Mouse (Mus musculus): Measurements from ENCODE around the gene Tshz2.

Gene Tshz2

GRCm38 (mm10) chr2:170078442-170079017 lies 445.7 kb downstream of the Tshz2 start:
- in situ Hi-C loops (cut with MboI; ENCODE audit: low sequenced_read_pairs) = no loop called here

DNA sequence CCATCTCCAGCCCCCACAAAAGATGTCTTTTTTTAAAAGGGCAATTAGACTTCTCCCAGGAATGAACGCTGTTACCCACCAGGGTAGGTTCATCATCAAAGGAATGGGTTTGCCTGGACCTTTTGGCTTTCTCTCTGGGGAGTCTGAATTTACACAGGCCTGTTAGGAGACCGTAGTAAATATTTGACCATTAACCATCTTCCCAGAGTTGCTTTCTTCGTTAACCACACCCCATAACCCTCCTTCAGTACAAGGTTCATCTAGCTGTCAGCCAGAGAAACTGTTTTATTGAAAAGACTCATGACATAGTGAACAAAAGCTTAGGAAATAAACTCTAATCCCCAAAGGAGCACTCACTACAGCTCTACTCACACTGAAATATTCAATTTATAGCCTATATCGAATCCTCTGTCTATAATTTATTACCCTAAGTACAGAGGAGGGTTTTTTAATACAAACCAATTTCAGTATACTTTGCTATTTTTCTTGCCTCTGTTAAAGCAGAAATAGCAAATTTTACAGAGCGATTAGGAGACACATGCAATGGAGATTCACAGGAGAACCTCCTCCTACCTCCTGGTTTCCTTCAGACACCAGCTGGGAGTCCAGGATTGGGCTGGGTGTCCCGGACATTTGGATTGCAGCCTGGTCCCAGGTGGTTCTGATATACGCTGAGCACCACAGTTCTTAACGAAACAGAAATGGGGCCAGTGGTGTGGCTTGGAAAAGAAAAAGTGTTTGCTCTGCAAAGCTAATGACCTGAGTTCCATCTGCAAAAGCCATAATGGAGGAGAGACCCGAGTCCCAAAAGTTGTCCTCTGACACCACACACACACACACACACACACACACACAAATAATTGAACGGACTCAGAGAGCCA lies 459.0 kb downstream of the Tshz2 start:
- in situ Hi-C loops (cut with MboI; ENCODE audit: low sequenced_read_pairs) = no loop called here

- in situ Hi-C loops (cut with MboI; ENCODE audit: low sequenced_read_pairs) = no loop called here
Measured at GRCm38 (mm10) chr2:170094220-170094619, 461.4 kb downstream of the Tshz2 start.

DNA sequence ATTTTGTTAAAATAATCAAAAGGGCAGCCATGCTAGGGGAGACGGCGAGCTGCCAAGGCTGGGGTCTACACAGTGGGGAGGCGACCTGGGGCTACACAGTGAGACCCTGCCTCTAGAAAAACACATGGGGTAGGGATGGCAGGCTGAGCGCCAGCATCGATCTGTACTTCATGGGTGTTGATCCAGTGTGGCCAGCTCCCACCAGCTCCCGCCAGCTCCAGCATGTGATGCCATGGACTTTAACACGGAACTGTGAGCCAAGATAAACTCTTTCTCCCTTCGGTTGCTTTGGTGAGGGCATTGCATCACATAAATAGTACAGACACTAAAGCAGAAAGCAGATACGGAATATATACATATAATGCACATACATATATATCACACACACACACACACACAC lies 462.1 kb downstream of the Tshz2 start:
- in situ Hi-C loops (cut with MboI; ENCODE audit: low sequenced_read_pairs) = no loop called here

DNA sequence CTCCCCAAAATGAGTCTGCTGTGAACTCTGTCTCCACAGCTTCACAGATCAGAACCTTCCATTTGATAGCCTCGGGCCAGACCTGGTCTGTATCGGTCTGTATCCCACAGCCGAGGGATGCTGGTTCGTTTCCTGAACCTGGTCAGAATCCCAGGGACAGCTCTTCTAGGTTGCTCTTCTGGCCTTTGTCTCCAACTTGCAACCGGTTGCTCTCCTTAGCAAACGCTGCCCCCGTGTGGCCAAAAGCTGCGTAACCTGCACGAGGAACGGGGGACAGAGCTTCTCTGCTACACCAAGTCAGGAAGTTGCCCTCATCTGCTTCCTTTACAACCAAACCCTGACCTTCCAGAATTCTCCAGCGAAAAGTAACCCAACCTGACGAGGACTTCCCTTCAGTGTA lies 468.3 kb downstream of the Tshz2 start:
- in situ Hi-C loops (cut with MboI; ENCODE audit: low sequenced_read_pairs) = loop anchor here (25.0 kb wide), 1 partner anchor 411 kb away; no protein-coding TSS in a partner anchor

DNA sequence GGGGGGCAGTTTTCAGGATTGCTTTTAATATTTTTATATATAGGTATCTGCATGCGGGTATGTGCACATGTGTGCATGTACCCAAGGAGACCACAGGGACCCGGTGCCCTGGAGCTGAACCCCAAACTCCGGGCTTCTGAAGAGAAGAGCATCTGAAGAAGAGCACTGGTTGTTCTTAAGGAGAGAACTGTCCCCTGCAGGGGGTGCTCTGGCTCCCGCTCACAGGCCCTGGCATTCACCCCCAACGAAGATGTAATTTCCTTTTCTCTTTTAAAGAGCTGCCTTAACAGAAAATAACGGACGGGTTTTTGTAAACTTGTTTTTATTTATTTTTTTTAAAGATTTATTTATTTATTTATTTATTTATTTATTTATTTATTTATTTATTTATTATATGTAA lies 469.1 kb downstream of the Tshz2 start:
- in situ Hi-C loops (cut with MboI; ENCODE audit: low sequenced_read_pairs) = loop anchor here (25.0 kb wide), 1 partner anchor 410 kb away; no protein-coding TSS in a partner anchor

- in situ Hi-C loops (cut with MboI; ENCODE audit: low sequenced_read_pairs) = loop anchor here (25.0 kb wide), 1 partner anchor 409 kb away; no protein-coding TSS in a partner anchor
Measured at GRCm38 (mm10) chr2:170103341-170103740, 470.5 kb downstream of the Tshz2 start.

DNA sequence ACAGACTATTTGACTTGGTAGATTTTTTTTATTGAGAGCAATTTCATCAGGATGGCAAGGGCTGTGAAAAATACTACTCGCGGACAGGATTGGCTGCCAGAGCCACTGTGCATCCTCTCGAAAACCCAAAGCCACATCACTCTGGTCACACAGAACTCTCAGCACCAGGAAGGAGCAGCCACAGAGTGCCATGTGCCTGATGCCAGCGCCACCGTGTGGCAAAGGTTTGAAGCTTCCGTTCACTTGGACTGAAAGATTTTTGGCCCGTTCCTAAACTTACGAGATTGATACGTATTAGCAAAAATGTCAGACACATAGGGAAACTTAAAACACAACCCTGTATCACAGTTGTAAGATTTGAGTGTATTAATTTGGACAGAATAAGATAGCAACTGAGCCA lies 471.0 kb downstream of the Tshz2 start:
- in situ Hi-C loops (cut with MboI; ENCODE audit: low sequenced_read_pairs) = loop anchor here (25.0 kb wide), 1 partner anchor 408 kb away; no protein-coding TSS in a partner anchor

- in situ Hi-C loops (cut with MboI; ENCODE audit: low sequenced_read_pairs) = loop anchor here (25.0 kb wide), 1 partner anchor 408 kb away; no protein-coding TSS in a partner anchor
Measured at GRCm38 (mm10) chr2:170104396-170104795, 471.6 kb downstream of the Tshz2 start.

GRCm38 (mm10) chr2:170106000-170106399 lies 473.2 kb downstream of the Tshz2 start:
- in situ Hi-C loops (cut with MboI; ENCODE audit: low sequenced_read_pairs) = loop anchor here (25.0 kb wide), 1 partner anchor 406 kb away; no protein-coding TSS in a partner anchor

DNA sequence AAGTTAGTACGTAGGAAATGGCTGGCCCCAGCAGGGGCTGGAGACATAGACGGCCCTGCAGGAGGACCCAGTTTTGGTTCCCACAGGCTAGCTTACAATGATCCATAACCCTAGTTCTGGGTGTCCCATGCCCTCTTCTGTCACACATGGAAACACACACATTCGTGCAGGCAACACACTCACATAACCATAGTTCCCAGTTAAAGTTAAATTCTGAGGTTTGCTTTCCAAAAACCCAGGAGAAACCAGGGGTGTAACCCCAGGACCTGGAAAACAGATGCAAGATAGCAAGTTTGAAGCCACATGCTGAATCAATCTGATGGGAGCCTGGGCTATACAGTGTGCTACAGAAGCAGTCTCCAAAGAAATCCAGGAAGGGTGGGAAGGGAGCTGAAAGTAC lies 475.0 kb downstream of the Tshz2 start:
- in situ Hi-C loops (cut with MboI; ENCODE audit: low sequenced_read_pairs) = loop anchor here (25.0 kb wide), 1 partner anchor 405 kb away; no protein-coding TSS in a partner anchor

GRCm38 (mm10) chr2:170109528-170109927 lies 476.7 kb downstream of the Tshz2 start:
- in situ Hi-C loops (cut with MboI; ENCODE audit: low sequenced_read_pairs) = loop anchor here (25.0 kb wide), 1 partner anchor 403 kb away; no protein-coding TSS in a partner anchor

GRCm38 (mm10) chr2:170110306-170110705 lies 477.5 kb downstream of the Tshz2 start:
- in situ Hi-C loops (cut with MboI; ENCODE audit: low sequenced_read_pairs) = loop anchor here (10.0 to 25.0 kb wide), 2 partner anchors 234 to 402 kb away; no protein-coding TSS in a partner anchor

GRCm38 (mm10) chr2:170116704-170117281 lies 484.0 kb downstream of the Tshz2 start:
- in situ Hi-C loops (cut with MboI; ENCODE audit: low sequenced_read_pairs) = loop anchor here (10.0 to 25.0 kb wide), 2 partner anchors 228 to 396 kb away; no protein-coding TSS in a partner anchor

GRCm38 (mm10) chr2:170120139-170121027 lies 487.6 kb downstream of the Tshz2 start:
- in situ Hi-C loops (cut with MboI; ENCODE audit: low sequenced_read_pairs) = loop anchor here (10.0 to 25.0 kb wide), 2 partner anchors 124 to 392 kb away; no protein-coding TSS in a partner anchor

All from CH12F3 (cell line).